Mouse (Mus musculus) naive thymus-derived CD4-positive, alpha-beta T cell, adult 2 months (primary cell): ENCODE results near the gene Chac1.

Experiments used
- DNase-seq: peaks from one replicate; pipeline ENCODE4 v3.0.0-alpha.2; 2011; ENCODE audit warnings: low read depth

Chac1 gene

GRCm38 (mm10) chr2:119350555-119351486 lies at the start of gene Chac1:
Gene Chac1 (plus strand): TSS chr2:119351229.
- DNase-seq, result no peak

- no peak for DNase-seq
Measured at GRCm38 (mm10) chr2:119302876-119303275, 48.2 kb upstream of the Chac1 start.

- no peak for DNase-seq
Measured at GRCm38 (mm10) chr2:119304391-119304790, 46.6 kb upstream of the Chac1 start.

- no peak for DNase-seq
Measured at GRCm38 (mm10) chr2:119304798-119305208, 46.2 kb upstream of the Chac1 start.

- DNase-seq, result no peak
Measured at GRCm38 (mm10) chr2:119311544-119311943, 39.5 kb upstream of the Chac1 start.

GRCm38 (mm10) chr2:119312380-119312958 lies 38.6 kb upstream of the Chac1 start:
- DNase-seq, result no peak

GRCm38 (mm10) chr2:119313780-119314479 lies 37.1 kb upstream of the Chac1 start:
- DNase-seq, result no peak

GRCm38 (mm10) chr2:119314742-119315310 lies 36.2 kb upstream of the Chac1 start:
- DNase-seq, result no peak

GRCm38 (mm10) chr2:119318043-119318710 lies 32.9 kb upstream of the Chac1 start:
- no peak for DNase-seq

- no peak for DNase-seq
Measured at GRCm38 (mm10) chr2:119320571-119320970, 30.5 kb upstream of the Chac1 start.

- DNase-seq, result no peak
Measured at GRCm38 (mm10) chr2:119321771-119322586, 29.1 kb upstream of the Chac1 start.

- no peak for DNase-seq
Measured at GRCm38 (mm10) chr2:119322587-119323300, 28.3 kb upstream of the Chac1 start.

- DNase-seq, result no peak
Measured at GRCm38 (mm10) chr2:119323866-119324575, 27.0 kb upstream of the Chac1 start.

GRCm38 (mm10) chr2:119324576-119325318 lies 26.3 kb upstream of the Chac1 start:
- peak; percentile 46 for DNase-seq

- peak; percentile 48 for DNase-seq
Measured at GRCm38 (mm10) chr2:119325568-119326143, 25.4 kb upstream of the Chac1 start, which contains the start of gene Dll4. Gene Dll4 (plus strand): TSS chr2:119325784.

- DNase-seq, result peak; percentile 45
Measured at GRCm38 (mm10) chr2:119326161-119327101, 24.6 kb upstream of the Chac1 start.

- DNase-seq, result no peak
Measured at GRCm38 (mm10) chr2:119327102-119327480, 23.9 kb upstream of the Chac1 start.
